Mouse (Mus musculus) lung, adult 2 months (tissue): ENCODE data around the gene Ppp1r14d. TPM values are rescaled to one million over a fixed set of nuclear protein-coding genes. Genes with fewer than 3 reads are reported as not detected.

ENCODE experiments used
- DNase-seq: peaks from one replicate; pipeline ENCODE4 v3.0.0; 2022
- H3K4me1 ChIP-seq: fragments of 200-500 bp; 2 replicates; pipeline ENCODE4 v1.6.1; 2011; ENCODE audit warnings: low read length; ENCODE audit not compliant: control insufficient read depth, insufficient read depth
- H3K4me3 ChIP-seq: fragments of 200-500 bp; replicated peaks from 2 replicates; pipeline ENCODE3; 2011; ENCODE audit warnings: low read depth, mild to moderate bottlenecking, control low read depth, low read length; ENCODE audit errors: extremely low read depth
- CTCF ChIP-seq: fragments of 200-500 bp; IDR thresholded peaks from 2 replicates; pipeline ENCODE4 v1.5.1; 2011; ENCODE audit warnings: mild to moderate bottlenecking, low read length, control low read depth; ENCODE audit not compliant: insufficient read depth
- POLR2A ChIP-seq: fragments of 200-500 bp; IDR thresholded peaks from 2 replicates; pipeline ENCODE4 v1.6.1; 2011; ENCODE audit warnings: low read depth, mild to moderate bottlenecking, control low read depth, low read length, borderline replicate concordance; ENCODE audit errors: extremely low read depth
- WGBS: fragments of 180-500 bp; shearing (Covaris S2); methylation state at CpG from one replicate; pipeline ENCODE4 v1.1.7; 2018; 5-methylcytosine and 5-hydroxymethylcytosine counted together
- polyA plus RNA-seq: library from polyadenylated mRNA; depleted of rRNA; stranded (reverse); fragments of >200 nt; gene quantifications from 2 replicates; pipeline ENCODE4 v1.2.3, GENCODE M21; 2012

Ppp1r14d gene
- polyA plus RNA-seq, 1 experiment, result 1.9 TPM

GRCm38 (mm10) chr2:119260518-119260917 lies 30.8 kb upstream of the Ppp1r14d start:
- no peak for DNase-seq
- Histone ChIP-seq H3K4me1 (no peaks in the 10 kb centered on the region; the same call in none of the 2 replicates), H3K4me3 (no peak overlapping the region)
- TF ChIP-seq CTCF, result no peak
- TF ChIP-seq POLR2A, result no peak
- 83% methylated on average over 1 of the region's 1 CpGs for WGBS

- Histone ChIP-seq H3K4me3 (no peak overlapping the region), H3K4me1 (peaks cover 3% of the 10 kb centered on the region; the same call in 1 of the 2 replicates)
- no peak for TF ChIP-seq CTCF
- TF ChIP-seq POLR2A, result no peak
- 23% methylated on average over 7 of the region's 7 CpGs for WGBS
- DNase-seq, result no peak
Observed at GRCm38 (mm10) chr2:119254976-119255375, 25.3 kb upstream of the Ppp1r14d start.

GRCm38 (mm10) chr2:119250826-119251478 lies 21.2 kb upstream of the Ppp1r14d start:
- peaks cover 3% of the 10 kb centered on the region; the same call in 1 of the 2 replicates for H3K4me1 ChIP-seq
- no peak for TF ChIP-seq POLR2A
- TF ChIP-seq CTCF, result peak; percentile 93
- 11% methylated on average over 11 of the region's 11 CpGs for WGBS
- H3K4me3 ChIP-seq, result no peak overlapping the region
- peak; percentile 83 for DNase-seq

GRCm38 (mm10) chr2:119250377-119250776 lies 20.7 kb upstream of the Ppp1r14d start:
- H3K4me3 ChIP-seq, result no peak overlapping the region
- TF ChIP-seq POLR2A (no peak), CTCF (no peak)
- 51% methylated on average over 5 of the region's 5 CpGs for WGBS
- DNase-seq, result no peak
- peaks cover 3% of the 10 kb centered on the region; the same call in 1 of the 2 replicates for H3K4me1 ChIP-seq

DNA sequence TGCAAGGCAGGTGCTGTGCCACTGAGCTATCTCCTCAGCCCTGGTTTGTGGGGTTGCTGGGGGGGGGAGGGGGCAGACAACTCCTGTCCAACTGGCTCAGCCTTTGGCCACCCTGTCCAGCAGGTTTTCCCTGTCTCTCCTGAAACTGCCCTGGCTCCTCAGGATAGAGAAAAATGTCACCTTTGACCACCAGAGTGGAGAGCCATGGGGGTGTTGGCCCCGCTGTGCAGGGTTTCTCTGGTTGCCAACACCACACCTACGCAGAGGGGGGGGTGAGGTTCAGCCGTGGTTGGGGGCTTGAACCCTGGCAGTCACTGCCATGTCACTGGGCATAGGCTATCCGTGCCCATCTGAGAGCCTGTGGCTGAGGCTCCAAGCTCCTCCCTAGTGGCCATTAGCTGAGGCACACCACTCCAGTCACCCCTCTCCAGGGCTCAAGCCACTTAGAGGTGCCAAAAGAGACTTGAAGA lies 19.9 kb upstream of the Ppp1r14d start:
- peak; percentile 43 for DNase-seq
- WGBS, result 37% methylated on average over 4 of the region's 4 CpGs
- Histone ChIP-seq H3K4me1 (peaks cover 3% of the 10 kb centered on the region; the same call in 1 of the 2 replicates), H3K4me3 (no peak overlapping the region)
- TF ChIP-seq POLR2A (no peak), CTCF (no peak)

DNA sequence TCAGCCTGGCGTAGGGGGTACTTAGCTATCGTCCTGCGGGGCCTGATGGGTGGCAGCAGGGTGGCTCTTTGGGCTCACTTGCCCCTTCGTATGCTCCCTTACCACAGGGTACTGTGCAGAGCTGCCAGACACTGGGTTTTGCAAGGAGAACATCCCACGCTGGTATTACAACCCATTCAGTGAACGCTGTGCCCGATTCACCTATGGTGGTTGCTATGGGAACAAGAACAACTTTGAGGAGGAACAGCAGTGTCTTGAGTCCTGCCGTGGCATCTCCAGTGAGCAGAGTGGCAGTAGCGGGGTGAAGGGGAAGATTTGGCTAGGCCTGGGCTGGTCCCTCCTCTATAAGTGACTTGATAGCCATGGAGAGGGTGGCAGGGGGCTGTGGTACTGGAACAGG lies 18.2 kb upstream of the Ppp1r14d start:
- no peak overlapping the region for H3K4me3 ChIP-seq
- 80% methylated on average over 9 of the region's 9 CpGs for WGBS
- TF ChIP-seq POLR2A, result no peak
- no peak for TF ChIP-seq CTCF
- no peak for DNase-seq
- peaks cover 3% of the 10 kb centered on the region; the same call in 1 of the 2 replicates for H3K4me1 ChIP-seq

GRCm38 (mm10) chr2:119245246-119245645 lies 15.5 kb upstream of the Ppp1r14d start:
- no peak for DNase-seq
- Histone ChIP-seq H3K4me1 (no peaks in the 10 kb centered on the region; the same call in 1 of the 2 replicates), H3K4me3 (no peak overlapping the region)
- TF ChIP-seq CTCF (no peak), POLR2A (no peak)
- 69% methylated on average over 7 of the region's 7 CpGs for WGBS

DNA sequence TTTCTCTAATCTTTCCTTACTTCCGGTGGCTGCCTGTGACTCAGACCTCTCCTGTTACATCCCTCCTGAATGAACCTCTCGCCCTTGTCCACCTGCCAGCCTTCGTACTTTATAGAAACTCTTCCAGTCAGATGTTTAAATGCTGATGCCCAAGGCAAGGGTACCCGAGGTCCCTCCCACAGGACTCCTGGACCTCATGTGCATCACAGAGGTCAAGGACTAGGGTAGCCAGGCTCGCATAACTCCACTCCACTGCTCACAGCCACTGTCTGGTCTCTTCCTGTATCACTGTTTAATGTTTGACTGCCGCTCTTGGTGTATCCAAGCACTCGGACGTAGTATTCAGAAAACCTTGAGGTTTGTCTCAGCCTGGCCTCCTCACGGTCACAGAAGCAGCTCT lies 12.8 kb upstream of the Ppp1r14d start:
- 49% methylated on average over 9 of the region's 9 CpGs for WGBS
- no peaks in the 10 kb centered on the region for H3K4me1 ChIP-seq
- no peak for DNase-seq
- no peak for TF ChIP-seq CTCF
- TF ChIP-seq POLR2A, result no peak
- no peak overlapping the region for H3K4me3 ChIP-seq

GRCm38 (mm10) chr2:119240819-119241186 lies 11.1 kb upstream of the Ppp1r14d start:
- no peak overlapping the region for H3K4me3 ChIP-seq
- 82% methylated on average over 4 of the region's 4 CpGs for WGBS
- TF ChIP-seq CTCF, result no peak
- TF ChIP-seq POLR2A, result no peak

More at GRCm38 (mm10) chr2:119240819-119241186, 11.1 kb upstream of the Ppp1r14d start:
- H3K4me1 ChIP-seq, result no peaks in the 10 kb centered on the region
- no peak for DNase-seq
